In the genomic region with DNA sequence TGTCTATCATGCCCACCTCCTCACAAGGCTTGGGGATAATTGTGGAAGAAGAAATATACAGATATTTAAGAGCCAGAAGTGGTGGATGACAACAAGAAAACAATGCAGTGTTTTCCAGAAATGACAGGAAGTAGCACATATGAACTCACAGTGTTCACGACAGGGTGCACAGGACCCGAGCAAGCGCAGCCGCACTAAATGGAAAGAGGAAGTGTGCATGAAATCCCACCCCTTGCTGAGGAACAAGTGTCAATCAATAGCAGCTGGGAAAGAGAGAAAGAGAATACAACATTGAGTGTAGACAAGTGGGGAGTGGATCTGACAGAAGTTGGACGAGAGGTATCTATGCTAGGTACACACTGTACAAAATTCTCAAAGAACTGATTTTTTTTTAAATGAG, we compare ENCODE assay signal across 32 mouse cellular contexts. TPM values are rescaled to one million over a fixed set of nuclear protein-coding genes. Genes with fewer than 3 reads are reported as not detected.
DNase-seq lines count a peak whose midpoint lies in the region; ATAC-seq and TF ChIP-seq lines count a peak whose summit lies in the region.
"Had no signal": no experiment of that assay in that cellular context is flagged by ENCODE, and none has a peak within 500 bp of the region (broad histone marks: within the 10 kb centered on the region; RNA-seq: fewer than 3 reads in every experiment).

No protein-coding gene starts in this region.

- H3K4me2 ChIP-seq in CH12.LX (ENCODE audit: insufficient read depth, low read depth, poor library complexity, severe bottlenecking) = peak overlapping the region; percentile 59
- H3K4me2 ChIP-seq: embryonic facial prominence, embryonic 15.5 days; heart, embryonic 13.5 days; hindbrain, embryonic 14.5 days; limb, embryonic 12.5 days; liver, embryonic 12.5 days; neural tube, embryonic 12.5 days had no signal

- no peak; the same call in 1 of the 2 replicates for TF ChIP-seq EP300 in CH12.LX (IDR thresholded peaks at IDR 0.05; ENCODE audit: low read length)

- no peaks in the 10 kb centered on the region for H3K27me3 ChIP-seq in spleen, adult 2 months (ENCODE audit: control insufficient read depth, insufficient read depth, low read length)
- H3K27me3 ChIP-seq in CH12.LX (replicated peaks) = no peaks in the 10 kb centered on the region
- H3K27me3 ChIP-seq in splenic B cell, adult 2 months (ENCODE audit: control insufficient read depth, insufficient read depth, low read length, poor library complexity, severe bottlenecking) = no peaks in the 10 kb centered on the region
- H3K27me3 ChIP-seq: embryonic facial prominence, embryonic 15.5 days; heart, embryonic 13.5 days; limb, embryonic 12.5 days; liver, embryonic 12.5 days; neural tube, embryonic 12.5 days had no signal

- no peak for TF ChIP-seq POLR2A in spleen, adult 2 months (IDR thresholded peaks at IDR 0.05; ENCODE audit: low read depth, low read length)
- TF ChIP-seq POLR2A in CH12.LX (IDR thresholded peaks at IDR 0.05; ENCODE audit: low read depth, low read length) = no peak

- TF ChIP-seq RAD21 in CH12.LX (IDR thresholded peaks at IDR 0.05; ENCODE audit: low read depth, low read length) = no peak

- ATAC-seq in hematopoietic stem cell, adult 5-6 weeks (replicated peaks in 1 of 2; ENCODE audit: insufficient read depth in 1 of 2, low FRiP score in 2 of 2, low TSS enrichment in 1 of 2, low read depth in 1 of 2, poor library complexity in 2 of 2, severe bottlenecking in 2 of 2) = peak; percentile 42 to 61; a peak in 2 of 4 replicates
- ATAC-seq: forebrain, postnatal 0 days; inflammation-experienced regulatory T-cells, adult 6 months; liver, embryonic 12.5 days had no signal

- H3K27ac ChIP-seq in spleen, adult 2 months (ENCODE audit: insufficient read depth, low read length) = no peak overlapping the region
- H3K27ac ChIP-seq in CH12.LX (ENCODE audit: insufficient read depth, low read depth) = no peak overlapping the region
- H3K27ac ChIP-seq: embryonic facial prominence, embryonic 15.5 days; heart, adult 2 months; heart, embryonic 13.5 days; hindbrain, embryonic 14.5 days; limb, embryonic 12.5 days; liver, embryonic 12.5 days; neural tube, embryonic 12.5 days had no signal

- H3K36me3 ChIP-seq in spleen, adult 2 months (ENCODE audit: control insufficient read depth, insufficient read depth, low read length) = no peaks in the 10 kb centered on the region
- no peaks in the 10 kb centered on the region for H3K36me3 ChIP-seq in CH12.LX (replicated peaks in 1 of 2; ENCODE audit: control insufficient read depth in 1 of 2, insufficient read depth in 1 of 2, low read length in 1 of 2)
- no peaks in the 10 kb centered on the region for H3K36me3 ChIP-seq in splenic B cell, adult 2 months (ENCODE audit: control insufficient read depth, insufficient read depth, low read length, poor library complexity, severe bottlenecking)
- H3K36me3 ChIP-seq: embryonic facial prominence, embryonic 15.5 days; heart, embryonic 13.5 days; limb, embryonic 12.5 days; liver, embryonic 12.5 days; neural tube, embryonic 12.5 days had no signal

- peak; percentile 58 to 74 for DNase-seq in spleen, adult 2 months (ENCODE audit: low read depth in 1 of 2, low spot score in 2 of 2)
- no peak for DNase-seq in spleen, adult 12 weeks (ENCODE audit: low spot score)
- DNase-seq in CH12.LX (ENCODE audit: extremely low read depth) = peak; percentile 87
- peak; percentile 86 for DNase-seq in splenic B cell, adult 2 months (ENCODE audit: low read depth, low spot score)
- no peak for DNase-seq in gastrocnemius, adult 8-10 months (ENCODE audit: low spot score in 2 of 2)
- no peak for DNase-seq in heart, postnatal 25 days (ENCODE audit: low spot score)
- DNase-seq: adrenal gland, postnatal 10 days; cerebellum, adult 8-10 months; cerebellum, postnatal 36 days; forebrain, postnatal 0 days; gastrocnemius, postnatal 25 days; heart, adult 2 months; heart, postnatal 14 days; kidney, adult 2 months; kidney, postnatal 10 days; lung, adult 18-20 months; lung, postnatal 10 days; midbrain, embryonic 14.5 days; retina, postnatal 1 day; right cerebral cortex, postnatal 25 days; thymus, postnatal 4 days had no signal

- in situ Hi-C loops in CH12.LX (cut with MboI; ENCODE audit: low pct_ligation_motif_present, low pct_unique_long_range_greater_than_20kb, low sequenced_read_pairs) = no loop called here

- no peak overlapping the region for H3K4me3 ChIP-seq in spleen, adult 2 months (ENCODE audit: extremely low read depth, insufficient read depth, insufficient read length)
- no peak overlapping the region for H3K4me3 ChIP-seq in CH12.LX (replicated peaks in 1 of 3; ENCODE audit: low read depth in 2 of 3, low read length in 2 of 3, poor library complexity in 1 of 3)
- H3K4me3 ChIP-seq: embryonic facial prominence, embryonic 15.5 days; heart, adult 2 months; heart, embryonic 13.5 days; limb, embryonic 12.5 days; liver, embryonic 12.5 days; neural tube, embryonic 12.5 days had no signal

- H3K9me3 ChIP-seq in CH12.LX (replicated peaks; ENCODE audit: low read length) = no peaks in the 10 kb centered on the region
- H3K9me3 ChIP-seq: embryonic facial prominence, embryonic 15.5 days; heart, embryonic 13.5 days; limb, embryonic 12.5 days; liver, embryonic 12.5 days; neural tube, embryonic 12.5 days had no signal

- dilution Hi-C loops in CH12.LX (cut with MboI; ENCODE audit: extremely low pct_ligation_motif_present, extremely low pct_unique_long_range_greater_than_20kb, low sequenced_read_pairs) = no loop called here

- WGBS in spleen, adult 2 months = 6% methylated on average over 5 of the region's 5 CpGs

- H3K79me2 ChIP-seq in CH12.LX (replicated peaks; ENCODE audit: control insufficient read depth, extremely low read depth, insufficient read depth, poor library complexity, severe bottlenecking) = no peaks in the 10 kb centered on the region

- H3K9ac ChIP-seq in CH12.LX (ENCODE audit: insufficient read depth, low read depth) = no peak overlapping the region
- H3K9ac ChIP-seq: embryonic facial prominence, embryonic 15.5 days; forebrain, postnatal 0 days; heart, embryonic 13.5 days; hindbrain, embryonic 14.5 days; limb, embryonic 12.5 days; liver, embryonic 12.5 days; neural tube, embryonic 12.5 days had no signal

- H3K4me1 ChIP-seq in spleen, adult 2 months (ENCODE audit: control insufficient read depth, insufficient read depth, insufficient read length) = peaks cover 20% of the 10 kb centered on the region
- H3K4me1 ChIP-seq in CH12.LX (ENCODE audit: control insufficient read depth in 1 of 2, insufficient read depth in 2 of 2) = peaks cover 0 to 42% of the 10 kb centered on the region in 2 experiments; a peak in 3 of 4 replicates
- H3K4me1 ChIP-seq: embryonic facial prominence, embryonic 15.5 days had no signal

- no peak for TF ChIP-seq CTCF in spleen, adult 2 months (IDR thresholded peaks at IDR 0.05; ENCODE audit: extremely low read depth, insufficient read depth, insufficient read length, insufficient replicate concordance)
- no peak for TF ChIP-seq CTCF in CH12.LX (conservative IDR thresholded peaks at IDR 0.05 in 1 of 2, IDR thresholded peaks at IDR 0.05 in 1 of 2; ENCODE audit: low read depth in 2 of 2, low read length in 2 of 2)

- intact Hi-C loops in heart, postnatal 25 days (cut with DNase I) = no loop called here

TF ChIP-seq in CH12.LX, 34 proteins besides CTCF, POLR2A, EP300 and RAD21:
- TF ChIP-seq NRF1 (IDR thresholded peaks at IDR 0.05; ENCODE audit: low read depth, low read length) = peak; percentile 82
- peak; percentile 76 for TF ChIP-seq ELF1 (IDR thresholded peaks at IDR 0.05; ENCODE audit: low read depth, low read length)
- TF ChIP-seq USF2 (conservative IDR thresholded peaks at IDR 0.05; ENCODE audit: low read depth, low read length) = no peak

RNA-seq across cellular contexts. Expression of a gene that starts 3.5 kb away (rescaled TPM):
- polyA plus RNA-seq in spleen, adult 2 months (2012; rRNA removed) = 0.07 and 0.13 TPM in 2 replicates
- 0.08 TPM in 1 of 2 replicates, not detected in the other for total RNA-seq in CH12.LX (2012; rRNA removed)
- 0.23 and 0.35 TPM in 2 replicates for total RNA-seq in CH12.LX (2014; rRNA removed)
- polyA plus RNA-seq in CH12.LX (2012; ENCODE audit: insufficient read length, low read depth) = 0.26 and 0.37 TPM in 2 replicates
- not detected in 2 replicates for total RNA-seq in hematopoietic stem cell, adult 5-6 weeks (2017)
- not detected for total RNA-seq in gastrocnemius, adult 8-10 months (2022)
- total RNA-seq in heart, postnatal 25 days (2021) = not detected
- total RNA-seq: forebrain, postnatal 0 days; gastrocnemius, postnatal 25 days; heart, adult 2 months; heart, postnatal 14 days; layer of hippocampus, postnatal 14 days; left cerebral cortex, postnatal 10 days had no signal
- polyA plus RNA-seq: embryonic facial prominence, embryonic 15.5 days; forebrain, postnatal 0 days; heart, adult 2 months; heart, embryonic 13.5 days; hindbrain, embryonic 14.5 days; limb, embryonic 12.5 days; liver, embryonic 12.5 days; midbrain, embryonic 14.5 days had no signal

RNA-seq across cellular contexts. Expression of a gene that starts 22.6 kb away (rescaled TPM):
- polyA plus RNA-seq in spleen, adult 2 months (2012; rRNA removed) = not detected in 2 replicates
- not detected in 2 replicates for total RNA-seq in CH12.LX (2012; rRNA removed)
- not detected in 2 replicates for total RNA-seq in CH12.LX (2014; rRNA removed)
- not detected in 2 replicates for polyA plus RNA-seq in CH12.LX (2012; ENCODE audit: insufficient read length, low read depth)
- not detected in 2 replicates for total RNA-seq in hematopoietic stem cell, adult 5-6 weeks (2017)
- total RNA-seq in gastrocnemius, adult 8-10 months (2022) = not detected
- total RNA-seq in heart, postnatal 25 days (2021) = not detected
- total RNA-seq: adrenal gland, postnatal 10 days; forebrain, postnatal 0 days; gastrocnemius, postnatal 25 days; heart, adult 2 months; heart, postnatal 14 days; layer of hippocampus, postnatal 14 days; left cerebral cortex, postnatal 10 days; megakaryocyte-erythroid progenitor cell, adult 5-6 weeks had no signal
- polyA plus RNA-seq: embryonic facial prominence, embryonic 15.5 days; forebrain, postnatal 0 days; heart, adult 2 months; heart, embryonic 13.5 days; hindbrain, embryonic 14.5 days; inflammation-experienced regulatory T-cells, adult 6 months; limb, embryonic 12.5 days; liver, embryonic 12.5 days; midbrain, embryonic 14.5 days; neural tube, embryonic 12.5 days had no signal

RNA-seq across cellular contexts. Expression of a gene that starts 22.9 kb away (rescaled TPM):
- not detected in 2 replicates for polyA plus RNA-seq in spleen, adult 2 months (2012; rRNA removed)
- total RNA-seq in CH12.LX (2012; rRNA removed) (not detected in 2 replicates), CH12.LX (2014; rRNA removed) (not detected in 2 replicates)
- polyA plus RNA-seq in CH12.LX (2012; ENCODE audit: insufficient read length, low read depth) = not detected in 2 replicates
- not detected in 2 replicates for total RNA-seq in hematopoietic stem cell, adult 5-6 weeks (2017)
- total RNA-seq in gastrocnemius, adult 8-10 months (2022) = not detected
- total RNA-seq in heart, postnatal 25 days (2021) = not detected
- total RNA-seq: adrenal gland, postnatal 10 days; forebrain, postnatal 0 days; gastrocnemius, postnatal 25 days; heart, adult 2 months; heart, postnatal 14 days; layer of hippocampus, postnatal 14 days; left cerebral cortex, postnatal 10 days; megakaryocyte-erythroid progenitor cell, adult 5-6 weeks had no signal
- polyA plus RNA-seq: embryonic facial prominence, embryonic 15.5 days; forebrain, postnatal 0 days; heart, adult 2 months; heart, embryonic 13.5 days; hindbrain, embryonic 14.5 days; inflammation-experienced regulatory T-cells, adult 6 months; kidney, adult 2 months; limb, embryonic 12.5 days; liver, embryonic 12.5 days; midbrain, embryonic 14.5 days; neural tube, embryonic 12.5 days had no signal

RNA-seq across cellular contexts. Expression of a gene that starts 43.8 kb away (rescaled TPM):
- polyA plus RNA-seq in spleen, adult 2 months (2012; rRNA removed) = 0.11 TPM in 1 of 2 replicates, not detected in the other
- total RNA-seq in CH12.LX (2012; rRNA removed) = not detected in 2 replicates
- not detected in 2 replicates for total RNA-seq in CH12.LX (2014; rRNA removed)
- not detected in 2 replicates for polyA plus RNA-seq in CH12.LX (2012; ENCODE audit: insufficient read length, low read depth)
- total RNA-seq in hematopoietic stem cell, adult 5-6 weeks (2017) = not detected in 2 replicates
- total RNA-seq in gastrocnemius, adult 8-10 months (2022) = not detected
- not detected for total RNA-seq in heart, postnatal 25 days (2021)
- total RNA-seq: forebrain, postnatal 0 days; gastrocnemius, postnatal 25 days; heart, adult 2 months; heart, postnatal 14 days; layer of hippocampus, postnatal 14 days; left cerebral cortex, postnatal 10 days; megakaryocyte-erythroid progenitor cell, adult 5-6 weeks had no signal
- polyA plus RNA-seq: embryonic facial prominence, embryonic 15.5 days; forebrain, postnatal 0 days; heart, adult 2 months; heart, embryonic 13.5 days; hindbrain, embryonic 14.5 days; inflammation-experienced regulatory T-cells, adult 6 months; limb, embryonic 12.5 days; liver, embryonic 12.5 days; midbrain, embryonic 14.5 days; neural tube, embryonic 12.5 days had no signal

Comparison
In these comparisons a context has a peak if more than half of its experiments do, and no peak if none do; other contexts are left out.
1. DNase-seq: peak in spleen, adult 2 months (2 of 2), CH12.LX (single experiment) and splenic B cell, adult 2 months (single experiment); none in spleen, adult 12 weeks (single experiment), gastrocnemius, adult 8-10 months (0 of 2) and heart, postnatal 25 days (single experiment).